In the genomic region with DNA sequence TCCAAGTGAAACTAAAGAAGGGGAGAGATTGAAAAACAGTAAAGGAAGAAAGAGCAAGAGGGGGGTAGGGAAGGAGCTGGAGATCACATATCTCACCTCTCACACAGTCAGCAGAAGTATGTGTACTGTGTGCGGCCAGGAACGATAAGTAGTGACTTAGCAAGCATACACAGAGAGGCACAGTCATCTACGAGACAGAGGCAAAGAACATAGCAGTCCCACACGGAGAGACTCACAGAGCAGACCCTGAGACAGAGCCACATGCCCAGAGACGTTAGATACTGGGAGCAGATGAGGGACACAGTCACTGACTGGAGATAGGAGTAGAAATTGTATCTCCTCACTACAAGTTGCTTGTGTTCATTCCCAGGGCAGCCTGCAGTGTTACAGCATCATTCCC, we compare ENCODE assay signal across 1 mouse cellular context.
A peak's percentile ranks its signal among the peaks of the same experiment; 100 is the strongest.
TF ChIP-seq lines count a peak whose summit lies in the region.

No protein-coding gene starts in this region.

TF ChIP-seq in MEL, 35 proteins besides CTCF, POLR2A, EP300 and RAD21 (continued from another document):
- TF ChIP-seq HCFC1 (IDR thresholded peaks at IDR 0.05; ENCODE audit: low read depth, low read length) (peak; percentile 28; the same call in 1 of the 2 replicates), CHD2 (IDR thresholded peaks at IDR 0.05; ENCODE audit: low read length) (no peak), POLR2AphosphoS5 (IDR thresholded peaks at IDR 0.05; ENCODE audit: borderline replicate concordance, low read depth, low read length) (0 out of 2 replicates have a peak, but pooled peaks have one; percentile 26), ZMIZ1 (IDR thresholded peaks at IDR 0.05; ENCODE audit: low read depth, low read length) (no peak), E2F4 (IDR thresholded peaks at IDR 0.05; ENCODE audit: borderline replicate concordance, low read depth, low read length) (no peak), ZC3H11A (IDR thresholded peaks at IDR 0.05; ENCODE audit: low read depth, low read length) (no peak), TBP (IDR thresholded peaks at IDR 0.05; ENCODE audit: low read depth, low read length) (peak; percentile 96), NELFE (IDR thresholded peaks at IDR 0.05; ENCODE audit: low read depth, low read length) (no peak), GATA1 (IDR thresholded peaks at IDR 0.05; ENCODE audit: low read depth, low read length) (peak; percentile 86), ZNF384 (IDR thresholded peaks at IDR 0.05; ENCODE audit: low read depth, low read length) (no peak), RCOR1 (IDR thresholded peaks at IDR 0.05; ENCODE audit: low read depth, low read length) (peak; percentile 44; the same call in 1 of the 2 replicates), NRF1 (IDR thresholded peaks at IDR 0.05; ENCODE audit: insufficient read depth, low read depth, low read length, poor library complexity, severe bottlenecking) (no peak), MYC (IDR thresholded peaks at IDR 0.05; ENCODE audit: low read depth, low read length) (no peak), MXI1 (IDR thresholded peaks at IDR 0.05; ENCODE audit: low read depth, low read length) (no peak), JUND (IDR thresholded peaks at IDR 0.05; ENCODE audit: low read depth, low read length) (no peak), ELF1 (IDR thresholded peaks at IDR 0.05; ENCODE audit: low read depth, low read length) (no peak), USF1 (IDR thresholded peaks at IDR 0.05; ENCODE audit: low read depth, low read length) (no peak), MAFK (IDR thresholded peaks at IDR 0.05; ENCODE audit: borderline replicate concordance, low read depth, low read length) (no peak), KAT2A (conservative IDR thresholded peaks at IDR 0.05; ENCODE audit: low read depth, low read length) (no peak), UBTF (IDR thresholded peaks at IDR 0.05; ENCODE audit: borderline replicate concordance, insufficient read depth, low read depth, low read length) (no peak)
